Mouse (Mus musculus): Measurements from ENCODE around the gene Coq4. TPM values are rescaled to one million over a fixed set of nuclear protein-coding genes. Genes with fewer than 3 reads are reported as not detected.

Gene Coq4
- total and polyA plus RNA-seq, 2 experiments from 2014 or later, result 35.8 to 52.0 TPM

DNA sequence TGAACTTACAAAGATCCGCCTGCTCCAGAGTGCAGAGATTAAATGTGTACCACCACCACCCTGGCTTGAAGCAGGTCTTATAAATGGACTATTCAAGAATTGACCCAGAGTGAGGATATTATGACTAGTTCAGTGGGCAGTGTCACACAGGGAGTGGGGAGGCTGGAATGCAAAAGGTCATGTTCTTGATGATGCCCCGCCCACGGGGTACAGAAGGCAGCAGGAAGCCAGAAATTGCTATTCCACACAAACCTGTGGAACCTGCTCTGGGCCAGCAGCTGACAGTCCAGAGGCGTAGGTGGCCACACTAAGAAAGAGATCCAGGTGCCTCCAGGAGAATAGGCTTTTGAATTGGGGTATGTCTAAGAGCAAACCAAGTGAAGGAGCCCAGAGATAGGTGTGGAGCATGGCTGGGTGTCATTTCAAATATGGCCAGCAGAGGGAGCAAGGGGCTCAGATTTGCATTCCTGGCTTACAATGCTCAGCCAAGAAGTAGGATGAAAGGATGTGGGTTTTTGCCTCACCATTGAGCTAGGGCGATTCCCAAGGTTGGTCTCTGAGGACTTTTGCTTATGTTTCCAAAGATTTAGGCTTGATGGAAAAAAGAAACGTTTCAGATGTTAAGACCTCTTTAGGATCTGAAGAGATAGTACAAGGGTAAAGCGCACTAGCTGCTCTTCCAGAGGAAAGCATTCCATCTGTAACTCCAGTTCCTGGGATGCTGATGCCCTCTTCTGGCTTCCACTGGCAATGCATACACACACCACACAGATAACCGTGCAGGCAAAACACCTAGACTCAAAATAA lies 30.3 kb downstream of the Coq4 start:
- Histone ChIP-seq H3K9me3 (ENCODE audit: low read length) (no peaks in the 10 kb centered on the region), H3K4me2 (ENCODE audit: low read depth, low read length) (peak overlapping the region; percentile 38; the same call in 1 of the 2 replicates), H3K9ac (replicated peaks; ENCODE audit: low read length) (no peak overlapping the region), H3K4me1 (ENCODE audit: insufficient read depth, low read length) (0 out of 2 replicates have a peak, but pooled peaks cover 3% of the 10 kb centered on the region), H3K36me3 (ENCODE audit: insufficient read depth, low read length) (peaks cover 33% of the 10 kb centered on the region), H3K27me3 (ENCODE audit: insufficient read depth, low read length) (no peaks in the 10 kb centered on the region), H3K4me3 (ENCODE audit: low read length) (no peak overlapping the region), H3K27ac (peak overlapping the region; percentile 92)
- TF ChIP-seq CTCF (IDR thresholded peaks at IDR 0.05; ENCODE audit: low read depth), result peak; percentile 85
- DNase-seq (ENCODE audit: low spot score) (peak; percentile 92), ATAC-seq (peak; percentile 76)
- WGBS, result 35% methylated on average over 8 of the region's 8 CpGs

DNA sequence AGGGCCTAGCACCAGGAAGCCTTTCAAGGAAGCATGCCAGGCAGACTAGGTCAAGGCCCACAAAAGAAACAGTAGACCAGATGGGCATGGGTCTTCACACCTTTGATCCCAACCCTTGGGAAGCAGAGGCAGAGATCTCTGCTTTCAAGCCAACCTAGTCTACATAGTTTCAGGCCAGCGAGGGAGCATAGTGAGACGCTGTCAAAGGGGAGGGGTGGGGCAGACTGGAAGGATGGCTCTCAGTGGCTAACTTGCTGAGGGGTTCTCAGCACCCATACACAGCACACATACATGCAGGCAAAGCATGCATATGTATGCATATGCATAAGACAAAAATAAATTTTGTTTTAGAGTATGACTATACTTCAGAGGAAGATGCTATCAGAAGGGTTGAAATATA lies 32.1 kb downstream of the Coq4 start:
- H3K4me2 ChIP-seq (ENCODE audit: low read depth, low read length), result peak overlapping the region; percentile 71
- peaks cover 22% of the 10 kb centered on the region for H3K36me3 ChIP-seq (ENCODE audit: insufficient read depth, low read length)
- H3K9me3 ChIP-seq (ENCODE audit: low read length), result no peaks in the 10 kb centered on the region
- ATAC-seq, result no peak
- H3K27me3 ChIP-seq (ENCODE audit: insufficient read depth, low read length), result no peaks in the 10 kb centered on the region
- peak overlapping the region; percentile 92 for H3K27ac ChIP-seq
- 2% methylated on average over 2 of the region's 2 CpGs for WGBS
- TF ChIP-seq CTCF (IDR thresholded peaks at IDR 0.05; ENCODE audit: low read depth), result no peak
- H3K4me3 ChIP-seq (ENCODE audit: low read length), result no peak overlapping the region; the same call in 1 of the 2 replicates
- H3K4me1 ChIP-seq (ENCODE audit: insufficient read depth, low read length), result 0 out of 2 replicates have a peak, but pooled peaks cover 3% of the 10 kb centered on the region
- no peak overlapping the region for H3K9ac ChIP-seq (replicated peaks; ENCODE audit: low read length)
- DNase-seq (ENCODE audit: low spot score), result no peak

DNA sequence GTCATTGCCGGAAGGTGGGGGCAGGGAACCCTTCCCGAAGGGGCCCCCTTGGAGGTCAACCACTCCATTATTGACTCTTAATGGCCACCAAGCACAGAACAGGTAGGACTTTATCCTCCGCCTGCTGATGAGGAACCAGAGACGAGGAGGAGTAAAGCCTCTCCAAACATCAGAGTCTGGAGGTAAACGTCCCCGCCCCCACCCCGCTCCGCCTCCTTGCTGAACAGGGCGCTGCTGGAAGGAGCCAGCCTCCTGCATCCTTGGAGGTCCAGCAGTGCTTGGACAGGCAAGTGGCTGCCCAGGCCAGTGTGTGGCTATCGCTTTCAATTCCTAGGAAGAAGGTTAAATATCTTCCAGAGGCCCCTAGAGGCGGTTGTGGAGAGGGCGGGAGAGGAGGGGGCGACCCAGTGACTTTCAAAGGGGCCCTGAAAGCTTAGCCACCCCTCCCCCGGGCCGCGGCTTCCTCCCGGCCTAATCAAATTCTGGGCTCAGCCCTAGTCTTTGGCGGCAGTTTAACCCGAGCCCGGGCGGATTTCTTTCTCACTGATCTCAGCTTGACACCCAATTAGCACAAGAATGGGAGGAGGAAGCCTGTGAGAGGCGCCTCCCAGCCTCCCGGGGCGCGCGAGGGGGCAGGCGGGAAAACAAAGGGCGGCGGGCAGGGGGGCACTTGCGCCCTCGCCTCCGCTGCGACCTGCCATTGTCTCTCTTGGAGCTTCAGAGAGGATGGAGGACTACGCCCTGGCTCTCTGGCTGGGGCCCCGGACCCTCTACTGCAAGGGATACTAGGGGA lies 32.9 kb downstream of the Coq4 start, which contains the start of gene Urm1:
Urm1 (plus strand) TSS at position 51 of the 793 bp plus-strand sequence.
- under 1% methylated on average over 34 of the region's 35 CpGs for WGBS
- peak; percentile 87 for DNase-seq (ENCODE audit: low spot score)
- H3K4me3 ChIP-seq (ENCODE audit: low read length), result peak within 1 kb of the TSS; percentile 39
- ATAC-seq, result peak; percentile 83
- peaks cover 14% of the 10 kb centered on the region for H3K36me3 ChIP-seq (ENCODE audit: insufficient read depth, low read length)
- no peaks in the 10 kb centered on the region for H3K9me3 ChIP-seq (ENCODE audit: low read length)
- no peaks in the 10 kb centered on the region for H3K27me3 ChIP-seq (ENCODE audit: insufficient read depth, low read length)
- H3K4me1 ChIP-seq (ENCODE audit: insufficient read depth, low read length), result 0 out of 2 replicates have a peak, but pooled peaks cover 3% of the 10 kb centered on the region
- peak; percentile 34; the same call in 1 of the 2 replicates for TF ChIP-seq CTCF (IDR thresholded peaks at IDR 0.05; ENCODE audit: low read depth)
- peak within 1 kb of the TSS; percentile 71 for H3K4me2 ChIP-seq (ENCODE audit: low read depth, low read length)
- peak within 1 kb of the TSS; percentile 92 for H3K27ac ChIP-seq
- H3K9ac ChIP-seq (replicated peaks; ENCODE audit: low read length), result peak within 1 kb of the TSS; percentile 63

DNA sequence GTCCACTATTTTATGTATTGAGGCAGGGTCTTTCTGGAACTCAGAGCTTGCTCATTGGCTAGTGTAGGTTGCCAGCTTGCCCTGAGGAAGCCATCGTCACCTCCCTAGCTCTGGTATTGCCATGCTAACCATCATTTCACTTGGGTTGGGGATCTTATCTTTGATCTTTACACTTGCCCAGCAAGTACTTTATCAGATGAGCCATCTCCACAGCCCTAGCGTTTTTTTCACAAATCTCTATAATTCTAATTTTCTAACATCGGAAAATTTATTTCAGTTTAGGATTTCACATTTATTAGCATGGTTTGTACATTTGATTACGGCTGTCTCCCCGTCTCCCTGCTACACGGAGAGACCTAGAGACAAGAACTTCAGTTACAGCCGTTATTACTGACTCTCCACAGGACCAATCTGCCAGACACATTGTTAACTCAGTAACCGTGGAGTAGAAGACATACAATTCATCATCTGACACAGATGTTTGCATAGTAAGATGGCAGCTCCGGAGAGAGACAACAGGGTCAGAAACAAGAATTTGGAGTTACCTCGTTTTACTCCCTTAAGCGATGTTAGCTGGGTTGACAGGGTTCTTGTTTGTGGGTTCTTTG lies 39.1 kb downstream of the Coq4 start:
- no peak for TF ChIP-seq CTCF (IDR thresholded peaks at IDR 0.05; ENCODE audit: low read depth)
- DNase-seq (ENCODE audit: low spot score) (no peak), ATAC-seq (peak; percentile 38; the same call in 1 of the 2 replicates)
- Histone ChIP-seq H3K4me1 (ENCODE audit: insufficient read depth, low read length) (peaks cover 12% of the 10 kb centered on the region), H3K9me3 (ENCODE audit: low read length) (no peaks in the 10 kb centered on the region), H3K4me3 (ENCODE audit: low read length) (peak overlapping the region; percentile 96), H3K4me2 (ENCODE audit: low read depth, low read length) (peak overlapping the region; percentile 68), H3K36me3 (ENCODE audit: insufficient read depth, low read length) (no peaks in the 10 kb centered on the region), H3K9ac (replicated peaks; ENCODE audit: low read length) (peak overlapping the region; percentile 78), H3K27ac (peak overlapping the region; percentile 89), H3K27me3 (ENCODE audit: insufficient read depth, low read length) (no peaks in the 10 kb centered on the region)
- 4% methylated on average over 11 of the region's 11 CpGs for WGBS

DNA sequence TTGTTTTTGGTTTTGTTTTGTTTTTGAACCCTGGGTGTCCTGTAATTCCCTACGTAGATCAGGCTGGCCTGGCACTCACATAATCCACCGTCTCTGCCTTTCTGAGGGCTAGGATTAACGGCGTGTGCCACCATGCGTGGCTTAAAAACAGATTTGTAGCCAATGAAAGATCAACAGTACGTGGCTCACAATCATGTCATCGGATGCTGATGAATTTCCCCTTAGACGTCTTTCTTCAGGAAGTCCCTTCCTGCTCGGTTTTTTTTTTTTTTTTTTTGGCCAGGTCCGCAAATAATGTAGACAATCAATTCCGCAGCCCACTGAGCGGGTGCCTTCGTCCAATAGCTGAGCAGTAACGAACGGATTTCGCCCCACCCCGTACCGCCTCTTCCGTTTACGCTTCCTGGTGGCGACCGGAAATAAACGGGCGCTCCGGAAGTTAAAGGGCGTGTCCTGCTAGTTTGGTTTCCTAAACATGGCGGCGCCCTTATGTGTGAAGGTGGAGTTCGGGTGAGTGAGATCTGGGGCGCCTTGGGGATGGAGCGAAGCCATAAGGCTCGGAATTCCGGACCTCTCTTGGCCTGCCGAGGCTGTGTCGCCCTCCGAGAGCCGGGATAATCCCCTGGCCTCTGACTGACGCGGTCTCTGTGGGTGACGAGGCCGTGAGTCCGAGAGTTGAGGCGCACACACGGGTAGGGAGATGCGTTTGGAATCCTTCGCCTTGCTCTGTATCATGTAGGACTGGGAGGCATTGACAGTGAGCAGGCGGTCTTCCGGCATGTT lies 39.8 kb downstream of the Coq4 start:
- under 1% methylated on average over 48 of the region's 48 CpGs for WGBS
- ATAC-seq, result peak; percentile 97

DNA sequence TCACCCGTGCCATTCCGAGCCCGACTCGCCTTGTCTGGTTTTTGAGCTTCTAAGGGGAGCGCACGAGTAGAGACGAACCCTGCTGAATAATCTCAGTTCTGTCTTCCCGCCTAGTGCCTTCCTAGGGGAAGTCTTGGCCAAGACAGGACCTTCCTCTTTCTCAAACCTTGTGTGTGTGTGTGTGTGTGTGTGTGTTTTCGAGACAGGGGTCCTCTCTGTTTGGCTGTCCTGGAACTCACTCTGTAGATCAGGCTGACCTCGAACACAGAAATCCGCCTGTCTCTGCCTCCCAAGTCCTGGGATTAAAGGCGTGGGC lies 40.4 kb downstream of the Coq4 start:
- DNase-seq (ENCODE audit: low spot score) (no peak), ATAC-seq (no peak)
- H3K27ac ChIP-seq, result peak overlapping the region; percentile 89; the same call in 1 of the 2 replicates
- H3K4me1 ChIP-seq (ENCODE audit: insufficient read depth, low read length), result peaks cover 12% of the 10 kb centered on the region
- H3K4me2 ChIP-seq (ENCODE audit: low read depth, low read length), result peak overlapping the region; percentile 94
- H3K27me3 ChIP-seq (ENCODE audit: insufficient read depth, low read length), result no peaks in the 10 kb centered on the region
- WGBS, result 2% methylated on average over 12 of the region's 12 CpGs
- peak overlapping the region; percentile 78 for H3K9ac ChIP-seq (replicated peaks; ENCODE audit: low read length)
- peak overlapping the region; percentile 96 for H3K4me3 ChIP-seq (ENCODE audit: low read length)
- no peaks in the 10 kb centered on the region for H3K9me3 ChIP-seq (ENCODE audit: low read length)
- H3K36me3 ChIP-seq (ENCODE audit: insufficient read depth, low read length), result peaks cover 2% of the 10 kb centered on the region; the same call in 1 of the 2 replicates
- TF ChIP-seq CTCF (IDR thresholded peaks at IDR 0.05; ENCODE audit: low read depth), result no peak

More for the DNA sequence above, 39.8 kb downstream of the Coq4 start:
- H3K9me3 ChIP-seq (ENCODE audit: low read length), result no peaks in the 10 kb centered on the region
- H3K36me3 ChIP-seq (ENCODE audit: insufficient read depth, low read length), result no peaks in the 10 kb centered on the region
- H3K4me1 ChIP-seq (ENCODE audit: insufficient read depth, low read length), result peaks cover 12% of the 10 kb centered on the region
- peak overlapping the region; percentile 96 for H3K4me3 ChIP-seq (ENCODE audit: low read length)
- peak overlapping the region; percentile 78 for H3K9ac ChIP-seq (replicated peaks; ENCODE audit: low read length)
- H3K27me3 ChIP-seq (ENCODE audit: insufficient read depth, low read length), result no peaks in the 10 kb centered on the region
- TF ChIP-seq CTCF (IDR thresholded peaks at IDR 0.05; ENCODE audit: low read depth), result no peak
- peak overlapping the region; percentile 94 for H3K4me2 ChIP-seq (ENCODE audit: low read depth, low read length)
- H3K27ac ChIP-seq, result peak overlapping the region; percentile 89
- DNase-seq (ENCODE audit: low spot score), result peak; percentile 99

Data from hindbrain, postnatal 0 days (tissue).